Mouse (Mus musculus): ENCODE measurements around the gene Npepps.

- TF ChIP-seq POLR2A (IDR thresholded peaks at IDR 0.05; ENCODE audit: borderline replicate concordance, extremely low read depth, low read depth, low read length) = no peak
- no peak for TF ChIP-seq CTCF (IDR thresholded peaks at IDR 0.05; ENCODE audit: insufficient read depth, low read length)
Observed at GRCm38 (mm10) chr11:97314110-97314509, 33.7 kb upstream of the Npepps start.
